Mouse (Mus musculus): Measurements from ENCODE around the gene Fdxacb1. TPM values are rescaled to one million over a fixed set of nuclear protein-coding genes. Genes with fewer than 3 reads are reported as not detected.

Fdxacb1 gene
- polyA plus RNA-seq, 1 experiment from 2014 or later, result 10.6 TPM

GRCm38 (mm10) chr9:50821651-50822050, 53.6 kb downstream of the Fdxacb1 start:
- Histone ChIP-seq H3K4me3 (ENCODE audit: low read depth, low read length) (no peak overlapping the region), H3K4me1 (ENCODE audit: control insufficient read depth, insufficient read depth, low read length) (no peaks in the 10 kb centered on the region), H3K27me3 (ENCODE audit: control insufficient read depth, insufficient read depth, low read length) (no peaks in the 10 kb centered on the region), H3K9ac (ENCODE audit: low read length) (no peak overlapping the region), H3K27ac (ENCODE audit: low read depth, low read length) (no peak overlapping the region), H3K9me3 (ENCODE audit: control insufficient read depth, low read length) (no peaks in the 10 kb centered on the region), H3K4me2 (ENCODE audit: low read depth) (no peak overlapping the region), H3K36me3 (ENCODE audit: control insufficient read depth, insufficient read depth, low read length) (no peaks in the 10 kb centered on the region)
- DNase-seq (ENCODE audit: low spot score) (no peak), ATAC-seq (ENCODE audit: insufficient read depth, low FRiP score, low TSS enrichment) (no peak)
- WGBS, result 93% methylated on average over 6 of the region's 6 CpGs

DNA sequence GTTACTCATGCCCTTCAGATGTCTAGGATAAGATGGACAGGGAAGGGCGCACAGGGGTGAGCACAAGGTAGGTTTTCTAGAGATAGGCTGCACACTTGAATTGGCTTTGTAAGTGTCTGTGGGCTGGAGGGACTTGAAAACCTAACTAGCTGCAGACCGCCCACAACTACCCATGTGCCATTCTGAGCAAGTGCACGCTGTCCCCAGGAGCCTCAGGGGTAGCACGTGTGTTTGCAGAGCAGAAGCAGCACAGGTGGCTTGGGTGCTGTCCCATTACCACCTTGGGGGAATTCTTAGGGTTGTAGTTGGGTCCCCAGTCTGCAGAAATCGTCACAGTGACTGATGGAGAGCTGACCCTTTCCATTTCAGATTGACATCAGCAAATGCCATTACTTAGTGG, 54.2 kb downstream of the Fdxacb1 start:
- Histone ChIP-seq H3K36me3 (ENCODE audit: control insufficient read depth, insufficient read depth, low read length) (no peaks in the 10 kb centered on the region), H3K27ac (ENCODE audit: low read depth, low read length) (no peak overlapping the region), H3K9ac (ENCODE audit: low read length) (no peak overlapping the region), H3K27me3 (ENCODE audit: control insufficient read depth, insufficient read depth, low read length) (no peaks in the 10 kb centered on the region), H3K4me1 (ENCODE audit: control insufficient read depth, insufficient read depth, low read length) (no peaks in the 10 kb centered on the region), H3K4me2 (ENCODE audit: low read depth) (no peak overlapping the region), H3K4me3 (ENCODE audit: low read depth, low read length) (no peak overlapping the region), H3K9me3 (ENCODE audit: control insufficient read depth, low read length) (no peaks in the 10 kb centered on the region)
- WGBS, result 98% methylated on average over 5 of the region's 5 CpGs
- ATAC-seq (ENCODE audit: insufficient read depth, low FRiP score, low TSS enrichment) (no peak), DNase-seq (ENCODE audit: low spot score) (no peak)

Other genes starting within 250 kb of the Fdxacb1 start
- 75.2 and 80.0 TPM in 2 replicates for gene Pts, start 239.5 kb upstream of the Fdxacb1 start, polyA plus RNA-seq (2014; fragmentation: Nextera tagmentation; extraction: Ambion mirVana)
- gene Il18, start 213.4 kb upstream of the Fdxacb1 start, polyA plus RNA-seq (2014; fragmentation: Nextera tagmentation; extraction: Ambion mirVana), result 4.7 and 6.4 TPM in 2 replicates
- gene Bco2, start 213.1 kb upstream of the Fdxacb1 start, polyA plus RNA-seq (2014; fragmentation: Nextera tagmentation; extraction: Ambion mirVana), result 0.15 TPM in 1 of 2 replicates, not detected in the other
- 0.28 TPM in 1 of 2 replicates, not detected in the other for gene Tex12, start 206.9 kb upstream of the Fdxacb1 start, polyA plus RNA-seq (2014; fragmentation: Nextera tagmentation; extraction: Ambion mirVana)
- 273 and 281 TPM in 2 replicates for gene Sdhd, start 164.4 kb upstream of the Fdxacb1 start, polyA plus RNA-seq (2014; fragmentation: Nextera tagmentation; extraction: Ambion mirVana)
- 305 and 307 TPM in 2 replicates for gene Timm8b, start 164.3 kb upstream of the Fdxacb1 start, polyA plus RNA-seq (2014; fragmentation: Nextera tagmentation; extraction: Ambion mirVana)
- 4.7 and 5.9 TPM in 2 replicates for gene Pih1d2, start 150.9 kb upstream of the Fdxacb1 start, polyA plus RNA-seq (2014; fragmentation: Nextera tagmentation; extraction: Ambion mirVana)
- gene Nkapd1, start 150.8 kb upstream of the Fdxacb1 start, polyA plus RNA-seq (2014; fragmentation: Nextera tagmentation; extraction: Ambion mirVana), result 28.8 and 29.2 TPM in 2 replicates
- gene Dlat, start 108.5 kb upstream of the Fdxacb1 start, polyA plus RNA-seq (2014; fragmentation: Nextera tagmentation; extraction: Ambion mirVana), result 70.6 and 74.9 TPM in 2 replicates
- gene Dixdc1, start 28.7 kb upstream of the Fdxacb1 start, polyA plus RNA-seq (2014; fragmentation: Nextera tagmentation; extraction: Ambion mirVana), result 27.4 and 33.0 TPM in 2 replicates
- gene 2310030G06Rik, start 21.7 kb upstream of the Fdxacb1 start, polyA plus RNA-seq (2014; fragmentation: Nextera tagmentation; extraction: Ambion mirVana), result 1.1 and 1.3 TPM in 2 replicates
- 12.8 and 14.4 TPM in 2 replicates for gene Cryab, start 16.9 kb upstream of the Fdxacb1 start, polyA plus RNA-seq (2014; fragmentation: Nextera tagmentation; extraction: Ambion mirVana)
- gene Hspb2, start 15.9 kb upstream of the Fdxacb1 start, polyA plus RNA-seq (2014; fragmentation: Nextera tagmentation; extraction: Ambion mirVana), result 8.4 and 8.6 TPM in 2 replicates
- gene Alg9, start 6.8 kb downstream of the Fdxacb1 start, polyA plus RNA-seq (2014; fragmentation: Nextera tagmentation; extraction: Ambion mirVana), result 46.3 and 46.9 TPM in 2 replicates
- gene 1110032A03Rik, start 7.3 kb downstream of the Fdxacb1 start, polyA plus RNA-seq (2014; fragmentation: Nextera tagmentation; extraction: Ambion mirVana), result 34.2 and 43.1 TPM in 2 replicates
- 121 and 122 TPM in 2 replicates for gene Ppp2r1b, start 77.1 kb downstream of the Fdxacb1 start, polyA plus RNA-seq (2014; fragmentation: Nextera tagmentation; extraction: Ambion mirVana)
- gene Sik2, start 240.8 kb downstream of the Fdxacb1 start, polyA plus RNA-seq (2014; fragmentation: Nextera tagmentation; extraction: Ambion mirVana), result 12.4 and 15.3 TPM in 2 replicates

Data from neural tube, embryonic 11.5 days (tissue).